Mouse (Mus musculus): ENCODE results near the gene Mid1. TPM values are rescaled to one million over a fixed set of nuclear protein-coding genes. Genes with fewer than 3 reads are reported as not detected.

Mid1 gene
- polyA plus RNA-seq, 1 experiment from 2014 or later: 11.4 TPM

GRCm38 (mm10) chrX:169862440-169862839 lies 177.4 kb downstream of the Mid1 start:
- H3K4me2 ChIP-seq (ENCODE audit: low read length): no peak overlapping the region
- ATAC-seq (ENCODE audit: low FRiP score, low TSS enrichment) (no peak), DNase-seq (no peak)
- H3K36me3 ChIP-seq (ENCODE audit: control insufficient read depth, insufficient read depth, low read length): no peaks in the 10 kb centered on the region
- H3K27me3 ChIP-seq (ENCODE audit: control insufficient read depth, insufficient read depth, low read length): 0 out of 2 replicates have a peak, but pooled peaks cover 7% of the 10 kb centered on the region
- no peak overlapping the region for H3K27ac ChIP-seq (replicated peaks; ENCODE audit: low read depth, low read length)
- H3K4me1 ChIP-seq (ENCODE audit: control insufficient read depth, insufficient read depth, low read length): no peaks in the 10 kb centered on the region
- no peaks in the 10 kb centered on the region for H3K9me3 ChIP-seq (ENCODE audit: control insufficient read depth, low read length)
- no peak overlapping the region for H3K4me3 ChIP-seq (replicated peaks; ENCODE audit: low read depth, low read length)
- no peak overlapping the region for H3K9ac ChIP-seq (replicated peaks; ENCODE audit: low read length)

DNA sequence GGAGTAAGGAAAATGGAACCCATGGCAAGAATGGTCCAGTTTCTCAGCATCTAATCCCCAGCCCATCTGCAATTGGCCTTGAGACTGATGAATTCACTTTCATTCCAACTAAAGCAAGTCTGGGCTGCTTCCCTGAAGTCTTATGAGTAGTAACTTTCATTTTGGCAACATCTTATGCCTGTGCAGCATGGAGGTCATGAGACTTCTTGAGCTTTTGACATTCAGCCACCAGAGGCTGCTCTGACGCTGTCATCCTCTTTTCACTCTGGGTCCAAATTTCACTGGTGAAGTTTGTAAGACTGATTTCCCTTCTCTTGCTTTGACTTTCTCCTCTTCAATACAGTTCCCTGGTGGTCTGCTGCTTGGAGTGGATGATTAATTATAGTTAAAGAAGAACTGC lies 177.8 kb downstream of the Mid1 start:
- Histone ChIP-seq H3K4me2 (ENCODE audit: low read length) (no peak overlapping the region), H3K27ac (replicated peaks; ENCODE audit: low read depth, low read length) (no peak overlapping the region), H3K27me3 (ENCODE audit: control insufficient read depth, insufficient read depth, low read length) (0 out of 2 replicates have a peak, but pooled peaks cover 7% of the 10 kb centered on the region), H3K36me3 (ENCODE audit: control insufficient read depth, insufficient read depth, low read length) (no peaks in the 10 kb centered on the region), H3K4me1 (ENCODE audit: control insufficient read depth, insufficient read depth, low read length) (no peaks in the 10 kb centered on the region), H3K4me3 (replicated peaks; ENCODE audit: low read depth, low read length) (no peak overlapping the region), H3K9me3 (ENCODE audit: control insufficient read depth, low read length) (no peaks in the 10 kb centered on the region), H3K9ac (replicated peaks; ENCODE audit: low read length) (no peak overlapping the region)
- 42% methylated on average over 1 of the region's 1 CpGs for WGBS
- ATAC-seq (ENCODE audit: low FRiP score, low TSS enrichment) (no peak), DNase-seq (peak; percentile 32)

GRCm38 (mm10) chrX:169863841-169864240 lies 178.8 kb downstream of the Mid1 start:
- H3K36me3 ChIP-seq (ENCODE audit: control insufficient read depth, insufficient read depth, low read length): no peaks in the 10 kb centered on the region
- no peaks in the 10 kb centered on the region for H3K4me1 ChIP-seq (ENCODE audit: control insufficient read depth, insufficient read depth, low read length)
- ATAC-seq (ENCODE audit: low FRiP score, low TSS enrichment) (no peak), DNase-seq (no peak)
- no peak overlapping the region for H3K4me3 ChIP-seq (replicated peaks; ENCODE audit: low read depth, low read length)
- 0 out of 2 replicates have a peak, but pooled peaks cover 7% of the 10 kb centered on the region for H3K27me3 ChIP-seq (ENCODE audit: control insufficient read depth, insufficient read depth, low read length)
- no peak overlapping the region for H3K9ac ChIP-seq (replicated peaks; ENCODE audit: low read length)
- H3K27ac ChIP-seq (replicated peaks; ENCODE audit: low read depth, low read length): no peak overlapping the region
- 64% methylated on average over 1 of the region's 1 CpGs for WGBS
- H3K4me2 ChIP-seq (ENCODE audit: low read length): no peak overlapping the region
- no peaks in the 10 kb centered on the region for H3K9me3 ChIP-seq (ENCODE audit: control insufficient read depth, low read length)

- WGBS: 79% methylated on average over 5 of the region's 5 CpGs
- H3K9ac ChIP-seq (replicated peaks; ENCODE audit: low read length): no peak overlapping the region
- H3K27me3 ChIP-seq (ENCODE audit: control insufficient read depth, insufficient read depth, low read length): no peaks in the 10 kb centered on the region
Measured at GRCm38 (mm10) chrX:169868223-169868622, 183.2 kb downstream of the Mid1 start.

GRCm38 (mm10) chrX:169874475-169874874 lies 189.5 kb downstream of the Mid1 start:
- no peak for DNase-seq
- 84% methylated on average over 1 of the region's 1 CpGs for WGBS
- H3K27me3 ChIP-seq (ENCODE audit: control insufficient read depth, insufficient read depth, low read length): no peaks in the 10 kb centered on the region

More at GRCm38 (mm10) chrX:169868223-169868622, 183.2 kb downstream of the Mid1 start:
- no peaks in the 10 kb centered on the region for H3K9me3 ChIP-seq (ENCODE audit: control insufficient read depth, low read length)
- no peak for ATAC-seq (ENCODE audit: low FRiP score, low TSS enrichment)
- DNase-seq: no peak
- no peaks in the 10 kb centered on the region for H3K4me1 ChIP-seq (ENCODE audit: control insufficient read depth, insufficient read depth, low read length)
- no peak overlapping the region for H3K4me3 ChIP-seq (replicated peaks; ENCODE audit: low read depth, low read length)
- H3K27ac ChIP-seq (replicated peaks; ENCODE audit: low read depth, low read length): no peak overlapping the region
- H3K36me3 ChIP-seq (ENCODE audit: control insufficient read depth, insufficient read depth, low read length): no peaks in the 10 kb centered on the region
- H3K4me2 ChIP-seq (ENCODE audit: low read length): no peak overlapping the region

GRCm38 (mm10) chrX:169879481-169880362 lies 194.7 kb downstream of the Mid1 start:
- Histone ChIP-seq H3K36me3 (ENCODE audit: control insufficient read depth, insufficient read depth, low read length) (no peaks in the 10 kb centered on the region), H3K4me3 (replicated peaks; ENCODE audit: low read depth, low read length) (peak overlapping the region; percentile 54), H3K9ac (replicated peaks; ENCODE audit: low read length) (peak overlapping the region; percentile 59), H3K4me2 (ENCODE audit: low read length) (peak overlapping the region; percentile 64), H3K27me3 (ENCODE audit: control insufficient read depth, insufficient read depth, low read length) (no peaks in the 10 kb centered on the region; the same call in none of the 2 replicates), H3K27ac (replicated peaks; ENCODE audit: low read depth, low read length) (peak overlapping the region; percentile 77), H3K9me3 (ENCODE audit: control insufficient read depth, low read length) (no peaks in the 10 kb centered on the region), H3K4me1 (ENCODE audit: control insufficient read depth, insufficient read depth, low read length) (peaks cover 10% of the 10 kb centered on the region; the same call in 1 of the 2 replicates)
- 13% methylated on average over 36 of the region's 36 CpGs for WGBS
- ATAC-seq (ENCODE audit: low FRiP score, low TSS enrichment) (peak; percentile 82), DNase-seq (peak; percentile 80)

More at GRCm38 (mm10) chrX:169874475-169874874, 189.5 kb downstream of the Mid1 start:
- H3K9me3 ChIP-seq (ENCODE audit: control insufficient read depth, low read length): no peaks in the 10 kb centered on the region
- no peak overlapping the region for H3K4me2 ChIP-seq (ENCODE audit: low read length)
- no peaks in the 10 kb centered on the region for H3K36me3 ChIP-seq (ENCODE audit: control insufficient read depth, insufficient read depth, low read length)
- no peaks in the 10 kb centered on the region for H3K4me1 ChIP-seq (ENCODE audit: control insufficient read depth, insufficient read depth, low read length)
- no peak for ATAC-seq (ENCODE audit: low FRiP score, low TSS enrichment)
- H3K4me3 ChIP-seq (replicated peaks; ENCODE audit: low read depth, low read length): no peak overlapping the region
- no peak overlapping the region for H3K9ac ChIP-seq (replicated peaks; ENCODE audit: low read length)
- no peak overlapping the region for H3K27ac ChIP-seq (replicated peaks; ENCODE audit: low read depth, low read length)

GRCm38 (mm10) chrX:169880363-169880711 lies 195.3 kb downstream of the Mid1 start:
- H3K27ac ChIP-seq (replicated peaks; ENCODE audit: low read depth, low read length): peak overlapping the region; percentile 77; the same call in 1 of the 2 replicates
- peak overlapping the region; percentile 54 for H3K4me3 ChIP-seq (replicated peaks; ENCODE audit: low read depth, low read length)
- peaks cover 10% of the 10 kb centered on the region; the same call in 1 of the 2 replicates for H3K4me1 ChIP-seq (ENCODE audit: control insufficient read depth, insufficient read depth, low read length)
- ATAC-seq (ENCODE audit: low FRiP score, low TSS enrichment) (no peak), DNase-seq (peak; percentile 44)
- H3K9ac ChIP-seq (replicated peaks; ENCODE audit: low read length): peak overlapping the region; percentile 59
- peak overlapping the region; percentile 64 for H3K4me2 ChIP-seq (ENCODE audit: low read length)
- H3K9me3 ChIP-seq (ENCODE audit: control insufficient read depth, low read length): no peaks in the 10 kb centered on the region
- 14% methylated on average over 13 of the region's 13 CpGs for WGBS
- H3K27me3 ChIP-seq (ENCODE audit: control insufficient read depth, insufficient read depth, low read length): no peaks in the 10 kb centered on the region; the same call in none of the 2 replicates
- no peaks in the 10 kb centered on the region for H3K36me3 ChIP-seq (ENCODE audit: control insufficient read depth, insufficient read depth, low read length)

- Histone ChIP-seq H3K9me3 (ENCODE audit: control insufficient read depth, low read length) (no peaks in the 10 kb centered on the region), H3K4me3 (replicated peaks; ENCODE audit: low read depth, low read length) (peak overlapping the region; percentile 54), H3K4me1 (ENCODE audit: control insufficient read depth, insufficient read depth, low read length) (peaks cover 10% of the 10 kb centered on the region; the same call in 1 of the 2 replicates), H3K36me3 (ENCODE audit: control insufficient read depth, insufficient read depth, low read length) (no peaks in the 10 kb centered on the region), H3K27ac (replicated peaks; ENCODE audit: low read depth, low read length) (peak overlapping the region; percentile 77), H3K4me2 (ENCODE audit: low read length) (peak overlapping the region; percentile 64), H3K27me3 (ENCODE audit: control insufficient read depth, insufficient read depth, low read length) (no peaks in the 10 kb centered on the region; the same call in none of the 2 replicates), H3K9ac (replicated peaks; ENCODE audit: low read length) (peak overlapping the region; percentile 59)
- 24% methylated on average over 10 of the region's 10 CpGs for WGBS
- DNase-seq: peak; percentile 24
- ATAC-seq (ENCODE audit: low FRiP score, low TSS enrichment): no peak
Measured at GRCm38 (mm10) chrX:169880826-169881225, 195.8 kb downstream of the Mid1 start.
